ENCODE assay signal across 10 mouse cellular contexts in the genomic region with DNA sequence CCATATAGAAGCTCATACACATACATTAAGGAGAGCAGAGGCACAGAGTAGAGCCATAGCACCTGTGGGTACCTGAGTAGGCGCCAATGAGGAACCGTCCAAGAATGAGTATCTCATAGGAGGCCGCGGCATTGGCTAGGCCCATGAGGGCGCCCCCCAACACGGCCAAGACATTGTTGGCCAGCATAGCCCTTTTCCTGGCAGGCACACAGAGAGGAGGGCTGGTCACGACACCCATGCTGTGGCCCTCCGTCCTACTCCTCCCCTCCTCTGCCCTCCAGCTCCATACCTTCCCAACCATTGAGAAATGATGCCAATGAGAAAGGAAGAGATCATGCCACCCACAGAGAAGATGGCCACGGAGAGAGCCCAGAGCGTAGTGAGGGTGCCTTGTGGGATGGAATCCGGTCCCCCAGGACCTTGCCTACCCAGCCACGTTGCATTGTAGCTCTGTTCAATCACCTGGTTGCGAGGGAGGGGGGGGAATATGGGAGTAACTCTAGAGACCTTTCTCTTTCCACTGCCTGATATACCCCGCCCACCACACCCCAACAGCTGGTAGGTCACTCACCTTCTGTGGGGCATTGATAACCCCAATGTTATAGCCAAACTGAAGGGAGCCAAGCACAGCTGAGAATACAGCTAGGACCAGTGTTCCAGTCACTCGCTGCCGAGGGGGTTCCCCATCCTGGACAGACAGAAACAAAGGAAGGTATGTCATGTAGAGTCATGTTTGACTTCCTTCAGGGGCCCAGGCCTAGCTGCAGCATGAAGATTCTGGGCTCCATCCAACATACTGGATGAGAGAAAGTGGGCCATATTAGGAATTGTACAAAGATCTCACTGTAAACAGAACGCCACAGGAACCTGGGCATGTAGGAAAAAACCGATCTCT. TPM values are rescaled to one million over a fixed set of nuclear protein-coding genes. Genes with fewer than 3 reads are reported as not detected.
DNase-seq lines count a peak whose midpoint lies in the region; ATAC-seq lines count a peak whose summit lies in the region.
"Had no signal": no experiment of that assay in that cellular context is flagged by ENCODE, and none has a peak within 500 bp of the region (broad histone marks: within the 10 kb centered on the region; RNA-seq: fewer than 3 reads in every experiment).

No protein-coding gene starts in this region.

- WGBS in kidney, embryonic 15.5 days: 90% methylated on average over 18 of the region's 18 CpGs
- WGBS in embryonic facial prominence, embryonic 11.5 days: 89% methylated on average over 18 of the region's 18 CpGs
- WGBS in heart, embryonic 16.5 days: 86% methylated on average over 18 of the region's 18 CpGs
- 91% methylated on average over 18 of the region's 18 CpGs for WGBS in neural tube, embryonic 13.5 days

- H3K4me3 ChIP-seq in kidney, embryonic 15.5 days (replicated peaks): peak overlapping the region; percentile 63
- H3K4me3 ChIP-seq in embryonic facial prominence, embryonic 11.5 days (ENCODE audit: low read depth, low read length): no peak overlapping the region; the same call in 1 of the 2 replicates
- peak overlapping the region; percentile 62 for H3K4me3 ChIP-seq in heart, embryonic 16.5 days (ENCODE audit: low read length)
- H3K4me3 ChIP-seq in neural tube, embryonic 13.5 days: no peak overlapping the region

- peaks cover 31% of the 10 kb centered on the region for H3K36me3 ChIP-seq in kidney, embryonic 15.5 days
- H3K36me3 ChIP-seq in embryonic facial prominence, embryonic 11.5 days (replicated peaks; ENCODE audit: control insufficient read depth, insufficient read depth, low read depth, low read length): peaks cover 4% of the 10 kb centered on the region
- peaks cover 20% of the 10 kb centered on the region for H3K36me3 ChIP-seq in heart, embryonic 16.5 days (ENCODE audit: control insufficient read depth, insufficient read depth)
- H3K36me3 ChIP-seq in neural tube, embryonic 13.5 days: no peaks in the 10 kb centered on the region

- ATAC-seq in kidney, embryonic 15.5 days (replicated peaks; ENCODE audit: low FRiP score): no peak
- no peak for ATAC-seq in embryonic facial prominence, embryonic 11.5 days (replicated peaks; ENCODE audit: insufficient number of reproducible peaks, low FRiP score, low TSS enrichment, low read depth)
- no peak for ATAC-seq in heart, embryonic 16.5 days (replicated peaks; ENCODE audit: extremely low read depth, insufficient read depth, low FRiP score)
- ATAC-seq in neural tube, embryonic 13.5 days (ENCODE audit: low read depth): no peak

- no peak for DNase-seq in kidney, postnatal 14 days
- no peak for DNase-seq in embryonic facial prominence, embryonic 11.5 days (ENCODE audit: low spot score)
- no peak for DNase-seq in urinary bladder, postnatal 25 days (ENCODE audit: low spot score)
- DNase-seq in adrenal gland, postnatal 36 days: no peak
- DNase-seq: cerebellum, adult 8-10 months; gastrocnemius, postnatal 36 days had no signal

- peak overlapping the region; percentile 62; the same call in 1 of the 2 replicates for H3K9ac ChIP-seq in kidney, embryonic 15.5 days
- no peak overlapping the region for H3K9ac ChIP-seq in embryonic facial prominence, embryonic 11.5 days (replicated peaks; ENCODE audit: low read length)
- H3K9ac ChIP-seq in heart, embryonic 16.5 days (ENCODE audit: low read length): peak overlapping the region; percentile 70
- no peak overlapping the region for H3K9ac ChIP-seq in neural tube, embryonic 13.5 days

- peak overlapping the region; percentile 69 for H3K4me2 ChIP-seq in kidney, embryonic 15.5 days
- H3K4me2 ChIP-seq in embryonic facial prominence, embryonic 11.5 days (ENCODE audit: low read depth, low read length): peak overlapping the region; percentile 69
- peak overlapping the region; percentile 66 for H3K4me2 ChIP-seq in heart, embryonic 16.5 days (ENCODE audit: low read depth, low read length)
- H3K4me2 ChIP-seq in neural tube, embryonic 13.5 days: peak overlapping the region; percentile 56; the same call in 1 of the 2 replicates

- H3K9me3 ChIP-seq in kidney, embryonic 15.5 days (replicated peaks): no peaks in the 10 kb centered on the region
- no peaks in the 10 kb centered on the region for H3K9me3 ChIP-seq in embryonic facial prominence, embryonic 11.5 days (replicated peaks; ENCODE audit: control insufficient read depth, low read length)
- H3K9me3 ChIP-seq in heart, embryonic 16.5 days (replicated peaks; ENCODE audit: control insufficient read depth, low read length): no peaks in the 10 kb centered on the region
- no peaks in the 10 kb centered on the region for H3K9me3 ChIP-seq in neural tube, embryonic 13.5 days

- peaks cover 37% of the 10 kb centered on the region for H3K4me1 ChIP-seq in kidney, embryonic 15.5 days
- H3K4me1 ChIP-seq in embryonic facial prominence, embryonic 11.5 days (ENCODE audit: control insufficient read depth, insufficient read depth, low read length): 0 out of 2 replicates have a peak, but pooled peaks cover 3% of the 10 kb centered on the region
- H3K4me1 ChIP-seq in heart, embryonic 16.5 days (ENCODE audit: control insufficient read depth, insufficient read depth, low read length): peaks cover 9% of the 10 kb centered on the region
- H3K4me1 ChIP-seq in neural tube, embryonic 13.5 days (replicated peaks): peaks cover 14% of the 10 kb centered on the region

- H3K27me3 ChIP-seq in kidney, embryonic 15.5 days: peaks cover 3% of the 10 kb centered on the region; the same call in 1 of the 2 replicates
- no peaks in the 10 kb centered on the region for H3K27me3 ChIP-seq in embryonic facial prominence, embryonic 11.5 days (ENCODE audit: control insufficient read depth, insufficient read depth, low read length)
- H3K27me3 ChIP-seq in heart, embryonic 16.5 days (ENCODE audit: control insufficient read depth, insufficient read depth, low read length): no peaks in the 10 kb centered on the region
- H3K27me3 ChIP-seq in neural tube, embryonic 13.5 days: peaks cover 3% of the 10 kb centered on the region; the same call in 1 of the 2 replicates

- H3K27ac ChIP-seq in kidney, embryonic 15.5 days: peak overlapping the region; percentile 94
- H3K27ac ChIP-seq in embryonic facial prominence, embryonic 11.5 days (replicated peaks; ENCODE audit: low read depth, low read length): no peak overlapping the region
- H3K27ac ChIP-seq in heart, embryonic 16.5 days (ENCODE audit: low read length): peak overlapping the region; percentile 97
- H3K27ac ChIP-seq in neural tube, embryonic 13.5 days (replicated peaks): no peak overlapping the region

RNA-seq across cellular contexts. Expression of a gene that starts 1.7 kb away (rescaled TPM):
- 17.3 and 22.1 TPM in 2 replicates for polyA plus RNA-seq in kidney, embryonic 15.5 days (2015; fragmentation: Nextera tagmentation; extraction: Ambion mirVana)
- polyA plus RNA-seq in embryonic facial prominence, embryonic 11.5 days (2014; fragmentation: Nextera tagmentation; extraction: Ambion mirVana): 20.2 and 20.5 TPM in 2 replicates
- polyA plus RNA-seq in heart, embryonic 16.5 days (2015; fragmentation: Nextera tagmentation; extraction: Ambion mirVana): 56.1 and 58.4 TPM in 2 replicates
- polyA plus RNA-seq in neural tube, embryonic 13.5 days (2015; fragmentation: Nextera tagmentation; extraction: Ambion mirVana): 3.6 and 6.4 TPM in 2 replicates
- 10 to 100 TPM; 60.2 to 90.0 TPM for total RNA-seq in adrenal gland, postnatal 36 days (2021)

RNA-seq across cellular contexts. Expression of a gene that starts 10.6 kb away (rescaled TPM):
- 6.3 and 7.5 TPM in 2 replicates for polyA plus RNA-seq in kidney, embryonic 15.5 days (2015; fragmentation: Nextera tagmentation; extraction: Ambion mirVana)
- polyA plus RNA-seq in embryonic facial prominence, embryonic 11.5 days (2014; fragmentation: Nextera tagmentation; extraction: Ambion mirVana): 5.5 and 6.6 TPM in 2 replicates
- polyA plus RNA-seq in heart, embryonic 16.5 days (2015; fragmentation: Nextera tagmentation; extraction: Ambion mirVana): 5.3 and 7.3 TPM in 2 replicates
- 4.7 and 5.0 TPM in 2 replicates for polyA plus RNA-seq in neural tube, embryonic 13.5 days (2015; fragmentation: Nextera tagmentation; extraction: Ambion mirVana)
- 10 to 100 TPM; 11.5 to 11.8 TPM for total RNA-seq in adrenal gland, postnatal 36 days (2021)

RNA-seq across cellular contexts. Expression of a gene that starts 18.3 kb away (rescaled TPM):
- 173 and 178 TPM in 2 replicates for polyA plus RNA-seq in kidney, embryonic 15.5 days (2015; fragmentation: Nextera tagmentation; extraction: Ambion mirVana)
- polyA plus RNA-seq in embryonic facial prominence, embryonic 11.5 days (2014; fragmentation: Nextera tagmentation; extraction: Ambion mirVana): 17.1 and 22.0 TPM in 2 replicates
- 7.5 and 14.4 TPM in 2 replicates for polyA plus RNA-seq in heart, embryonic 16.5 days (2015; fragmentation: Nextera tagmentation; extraction: Ambion mirVana)
- polyA plus RNA-seq in neural tube, embryonic 13.5 days (2015; fragmentation: Nextera tagmentation; extraction: Ambion mirVana): 0.33 and 1.7 TPM in 2 replicates
- total RNA-seq in adrenal gland, postnatal 36 days (2021): 1 to 10 TPM in 1 of 2 experiments, not detected in 1; 1.2 TPM
- total RNA-seq: gastrocnemius, postnatal 36 days; left cerebral cortex, postnatal 36 days had no signal

RNA-seq across cellular contexts. Expression of a gene that starts 24.5 kb away (rescaled TPM):
- 1,729 and 1,795 TPM in 2 replicates for polyA plus RNA-seq in kidney, embryonic 15.5 days (2015; fragmentation: Nextera tagmentation; extraction: Ambion mirVana)
- 2,030 and 2,067 TPM in 2 replicates for polyA plus RNA-seq in embryonic facial prominence, embryonic 11.5 days (2014; fragmentation: Nextera tagmentation; extraction: Ambion mirVana)
- 1,137 and 1,317 TPM in 2 replicates for polyA plus RNA-seq in heart, embryonic 16.5 days (2015; fragmentation: Nextera tagmentation; extraction: Ambion mirVana)
- polyA plus RNA-seq in neural tube, embryonic 13.5 days (2015; fragmentation: Nextera tagmentation; extraction: Ambion mirVana): 1,157 and 1,178 TPM in 2 replicates
- total RNA-seq in adrenal gland, postnatal 36 days (2021): 100 to 1,000 TPM; 619 to 640 TPM

RNA-seq across cellular contexts. Expression of a gene that starts 32.6 kb away (rescaled TPM):
- 77.8 and 86.2 TPM in 2 replicates for polyA plus RNA-seq in kidney, embryonic 15.5 days (2015; fragmentation: Nextera tagmentation; extraction: Ambion mirVana)
- 76.2 and 81.8 TPM in 2 replicates for polyA plus RNA-seq in embryonic facial prominence, embryonic 11.5 days (2014; fragmentation: Nextera tagmentation; extraction: Ambion mirVana)
- polyA plus RNA-seq in heart, embryonic 16.5 days (2015; fragmentation: Nextera tagmentation; extraction: Ambion mirVana): 50.1 and 51.2 TPM in 2 replicates
- 60.4 and 76.5 TPM in 2 replicates for polyA plus RNA-seq in neural tube, embryonic 13.5 days (2015; fragmentation: Nextera tagmentation; extraction: Ambion mirVana)
- 10 to 100 TPM; 47.1 to 47.6 TPM for total RNA-seq in adrenal gland, postnatal 36 days (2021)

Comparison
In these comparisons a context has a peak if more than half of its experiments do, and no peak if none do; other contexts are left out.
1. H3K27ac ChIP-seq: peak in kidney, embryonic 15.5 days (single experiment) and heart, embryonic 16.5 days (single experiment); none in embryonic facial prominence, embryonic 11.5 days (single experiment) and neural tube, embryonic 13.5 days (single experiment).
2. H3K4me3 ChIP-seq: peak in kidney, embryonic 15.5 days (single experiment) and heart, embryonic 16.5 days (single experiment); none in embryonic facial prominence, embryonic 11.5 days (single experiment) and neural tube, embryonic 13.5 days (single experiment).
3. H3K9ac ChIP-seq: peak in kidney, embryonic 15.5 days (single experiment) and heart, embryonic 16.5 days (single experiment); none in embryonic facial prominence, embryonic 11.5 days (single experiment) and neural tube, embryonic 13.5 days (single experiment).
4. Peak in every context shown above with its lines, with median percentiles within 50 percentile points of each other: H3K4me2 ChIP-seq.